Mouse (Mus musculus) embryonic facial prominence, embryonic 15.5 days (tissue): Measurements from ENCODE around the gene Wnt10b. TPM values are rescaled to one million over a fixed set of nuclear protein-coding genes. Genes with fewer than 3 reads are reported as not detected.

ENCODE experiments used
- ATAC-seq: fragments of 200-750 bp; cut with Nextera tagmentation; 2 replicates; pipeline ENCODE4 v1.8.0; 2017; ENCODE audit warnings: low read depth, moderate TSS enrichment; ENCODE audit not compliant: insufficient number of reproducible peaks, low FRiP score, low TSS enrichment
- H3K27ac ChIP-seq: fragments of 300-500 bp; sonication (generic); replicated peaks from 2 replicates; pipeline ENCODE4 v1.5.1; 2015; ENCODE audit warnings: mild to moderate bottlenecking, inconsistent platforms
- H3K27me3 ChIP-seq: fragments of 300-500 bp; sonication (generic); 2 replicates; pipeline ENCODE4 v1.6.1; 2015; ENCODE audit warnings: inconsistent platforms
- H3K36me3 ChIP-seq: fragments of 300-500 bp; sonication (generic); 2 replicates; pipeline ENCODE4 v1.6.1; 2015; ENCODE audit warnings: mild to moderate bottlenecking, inconsistent platforms
- H3K4me1 ChIP-seq: fragments of 300-500 bp; sonication (generic); 2 replicates; pipeline ENCODE4 v1.6.1; 2015; ENCODE audit warnings: inconsistent platforms
- H3K4me2 ChIP-seq: fragments of 300-500 bp; sonication (generic); replicated peaks from 2 replicates; pipeline ENCODE4 v1.6.1; 2015; ENCODE audit warnings: mild to moderate bottlenecking, inconsistent platforms
- H3K4me3 ChIP-seq: fragments of 300-500 bp; sonication (generic); replicated peaks from 2 replicates; pipeline ENCODE4 v1.5.1; 2015; ENCODE audit warnings: mild to moderate bottlenecking, inconsistent platforms
- H3K9ac ChIP-seq: fragments of 300-500 bp; sonication (generic); 2 replicates; pipeline ENCODE4 v1.6.1; 2015; ENCODE audit warnings: inconsistent platforms
- H3K9me3 ChIP-seq: fragments of 300-500 bp; sonication (generic); replicated peaks from 2 replicates; pipeline ENCODE4 v1.6.1; 2016; ENCODE audit warnings: inconsistent platforms
- WGBS: fragments of 180-500 bp; shearing (Covaris S2); methylation state at CpG from one replicate; pipeline ENCODE4 v1.1.7; 2015; 5-methylcytosine and 5-hydroxymethylcytosine counted together
- polyA plus RNA-seq: library from polyadenylated mRNA; unstranded; fragments of >200 nt; fragmentation: Nextera tagmentation; extraction: Ambion mirVana; gene quantifications from 2 replicates; pipeline ENCODE4 v1.2.1, GENCODE M21; 2015

Wnt10b gene
- polyA plus RNA-seq, 1 experiment from 2014 or later: 6.0 TPM

DNA sequence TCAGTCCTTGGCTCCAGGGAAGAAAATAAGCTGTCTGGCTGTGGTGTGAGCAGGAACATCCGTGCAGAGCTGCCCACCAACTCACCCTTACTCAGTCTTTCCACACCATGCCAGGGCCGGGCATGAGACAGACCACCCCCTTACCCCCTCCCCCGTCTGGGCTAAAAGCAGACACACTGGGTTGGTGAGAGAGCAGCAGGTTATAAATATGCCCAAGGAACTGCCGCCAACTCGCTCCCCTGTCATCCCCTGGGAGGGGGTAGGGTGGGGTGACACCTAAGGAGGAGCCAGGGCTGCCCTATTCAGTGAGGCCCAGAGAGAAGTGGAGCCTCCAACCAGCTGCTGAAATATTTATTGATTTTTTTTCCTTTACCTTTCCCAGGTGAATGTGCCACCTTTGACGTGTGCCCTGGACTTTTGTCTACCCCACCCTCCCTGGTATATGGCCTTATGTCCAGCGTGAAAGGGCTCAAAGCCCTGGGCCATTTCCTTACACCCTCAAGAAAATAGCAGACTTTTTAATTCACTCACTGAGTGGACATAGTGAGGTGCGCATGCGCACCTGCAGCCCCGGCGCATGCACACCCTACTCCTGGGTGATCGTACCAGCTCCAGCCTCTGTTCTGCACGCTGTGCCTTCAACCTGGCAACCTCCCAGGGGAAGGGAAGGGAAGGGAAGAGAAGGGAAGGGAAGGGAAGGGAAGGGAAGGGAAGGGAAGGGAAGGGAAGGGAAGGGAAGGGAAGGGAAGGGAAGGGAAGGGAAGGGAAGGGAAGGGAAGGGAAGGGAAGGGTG lies 19.0 kb upstream of the Wnt10b start:
- no peak for ATAC-seq
- H3K9ac ChIP-seq: no peak overlapping the region

DNA sequence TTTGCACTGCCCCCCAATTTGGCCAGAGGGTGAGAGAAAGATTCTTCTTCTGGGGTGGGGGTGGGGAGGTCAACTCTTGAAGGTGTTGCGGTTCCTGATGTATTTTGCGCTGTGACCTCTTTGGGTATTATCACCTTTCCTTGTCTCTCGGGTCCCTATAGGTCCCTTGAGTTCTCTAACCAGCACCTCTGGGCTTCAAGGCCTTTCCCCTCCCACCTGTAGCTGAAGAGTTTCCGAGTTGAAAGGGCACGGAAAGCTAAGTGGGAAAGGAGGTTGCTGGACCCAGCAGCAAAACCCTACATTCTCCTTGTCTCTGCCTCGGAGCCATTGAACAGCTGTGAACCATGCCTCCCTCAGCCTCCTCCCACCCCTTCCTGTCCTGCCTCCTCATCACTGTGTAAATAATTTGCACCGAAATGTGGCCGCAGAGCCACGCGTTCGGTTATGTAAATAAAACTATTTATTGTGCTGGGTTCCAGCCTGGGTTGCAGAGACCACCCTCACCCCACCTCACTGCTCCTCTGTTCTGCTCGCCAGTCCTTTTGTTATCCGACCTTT lies 15.3 kb upstream of the Wnt10b start:
- H3K27ac ChIP-seq: no peak overlapping the region
- WGBS: 4% methylated on average over 13 of the region's 13 CpGs
- H3K36me3 ChIP-seq: no peaks in the 10 kb centered on the region
- H3K27me3 ChIP-seq: peaks cover 99% of the 10 kb centered on the region
- no peaks in the 10 kb centered on the region for H3K9me3 ChIP-seq
- H3K4me3 ChIP-seq: peak overlapping the region; percentile 33; the same call in 1 of the 2 replicates
- peaks cover 41% of the 10 kb centered on the region for H3K4me1 ChIP-seq
- peak overlapping the region; percentile 46 for H3K4me2 ChIP-seq
- no peak overlapping the region for H3K9ac ChIP-seq
- no peak for ATAC-seq

More for the DNA sequence above, 19.0 kb upstream of the Wnt10b start:
- no peak overlapping the region for H3K4me2 ChIP-seq
- peaks cover 99% of the 10 kb centered on the region for H3K27me3 ChIP-seq
- no peaks in the 10 kb centered on the region for H3K36me3 ChIP-seq
- no peak overlapping the region for H3K27ac ChIP-seq
- WGBS: 4% methylated on average over 13 of the region's 13 CpGs
- H3K4me3 ChIP-seq: no peak overlapping the region
- peaks cover 19% of the 10 kb centered on the region for H3K4me1 ChIP-seq
- no peaks in the 10 kb centered on the region for H3K9me3 ChIP-seq

DNA sequence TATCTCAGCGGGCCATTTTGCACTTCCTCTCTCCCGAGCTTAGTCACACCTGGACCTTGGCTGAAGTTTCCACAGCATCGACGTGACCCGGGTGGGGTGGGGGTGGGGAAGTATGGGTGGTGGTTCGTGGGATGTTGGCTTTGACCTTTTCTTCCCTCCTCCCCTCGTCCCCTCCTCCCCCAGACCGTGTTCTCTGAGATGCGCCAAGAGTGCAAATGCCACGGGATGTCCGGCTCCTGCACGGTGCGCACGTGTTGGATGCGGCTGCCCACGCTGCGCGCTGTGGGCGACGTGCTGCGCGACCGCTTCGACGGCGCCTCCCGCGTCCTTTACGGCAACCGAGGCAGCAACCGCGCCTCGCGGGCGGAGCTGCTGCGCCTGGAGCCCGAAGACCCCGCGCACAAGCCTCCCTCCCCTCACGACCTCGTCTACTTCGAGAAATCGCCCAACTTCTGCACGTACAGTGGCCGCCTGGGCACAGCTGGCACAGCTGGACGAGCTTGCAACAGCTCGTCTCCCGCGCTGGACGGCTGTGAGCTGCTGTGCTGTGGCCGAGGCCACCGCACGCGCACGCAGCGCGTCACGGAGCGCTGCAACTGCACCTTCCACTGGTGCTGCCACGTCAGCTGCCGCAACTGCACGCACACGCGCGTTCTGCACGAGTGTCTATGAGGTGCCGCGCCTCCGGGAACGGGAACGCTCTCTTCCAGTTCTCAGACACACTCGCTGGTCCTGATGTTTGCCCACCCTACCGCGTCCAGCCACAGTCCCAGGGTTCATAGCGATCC lies 14.5 kb upstream of the Wnt10b start:
- Histone ChIP-seq H3K9me3 (no peaks in the 10 kb centered on the region), H3K9ac (no peak overlapping the region)

DNA sequence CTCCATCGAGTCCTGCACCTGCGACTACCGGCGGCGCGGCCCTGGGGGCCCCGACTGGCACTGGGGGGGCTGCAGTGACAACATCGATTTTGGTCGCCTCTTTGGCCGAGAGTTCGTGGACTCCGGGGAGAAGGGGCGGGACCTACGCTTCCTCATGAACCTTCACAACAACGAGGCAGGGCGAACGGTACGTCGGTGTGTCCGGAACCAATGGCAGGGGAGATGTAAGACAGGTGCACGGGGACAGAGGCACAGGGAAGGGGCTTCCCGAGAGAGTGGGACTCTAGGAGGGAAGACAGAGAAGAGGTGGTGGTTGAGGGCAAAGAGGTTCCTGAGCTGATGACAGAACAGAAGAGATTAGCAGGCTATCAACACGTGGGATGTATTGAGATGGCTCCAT lies 13.8 kb upstream of the Wnt10b start:
- Histone ChIP-seq H3K4me1 (peaks cover 35% of the 10 kb centered on the region), H3K27me3 (peaks cover 95% of the 10 kb centered on the region), H3K4me3 (0 out of 2 replicates have a peak overlapping the region, but pooled peaks have one; percentile 13), H3K4me2 (0 out of 2 replicates have a peak overlapping the region, but pooled peaks have one; percentile 6), H3K27ac (no peak overlapping the region), H3K36me3 (no peaks in the 10 kb centered on the region), H3K9me3 (no peaks in the 10 kb centered on the region), H3K9ac (no peak overlapping the region)
- no peak for ATAC-seq
- WGBS: under 1% methylated on average over 23 of the region's 23 CpGs

More for the DNA sequence above, 14.5 kb upstream of the Wnt10b start:
- H3K36me3 ChIP-seq: no peaks in the 10 kb centered on the region
- peak overlapping the region; percentile 46 for H3K4me2 ChIP-seq
- H3K27me3 ChIP-seq: peaks cover 99% of the 10 kb centered on the region
- no peak for ATAC-seq
- peak overlapping the region; percentile 33 for H3K4me3 ChIP-seq
- H3K4me1 ChIP-seq: peaks cover 38% of the 10 kb centered on the region
- no peak overlapping the region for H3K27ac ChIP-seq
- WGBS: 3% methylated on average over 75 of the region's 75 CpGs

DNA sequence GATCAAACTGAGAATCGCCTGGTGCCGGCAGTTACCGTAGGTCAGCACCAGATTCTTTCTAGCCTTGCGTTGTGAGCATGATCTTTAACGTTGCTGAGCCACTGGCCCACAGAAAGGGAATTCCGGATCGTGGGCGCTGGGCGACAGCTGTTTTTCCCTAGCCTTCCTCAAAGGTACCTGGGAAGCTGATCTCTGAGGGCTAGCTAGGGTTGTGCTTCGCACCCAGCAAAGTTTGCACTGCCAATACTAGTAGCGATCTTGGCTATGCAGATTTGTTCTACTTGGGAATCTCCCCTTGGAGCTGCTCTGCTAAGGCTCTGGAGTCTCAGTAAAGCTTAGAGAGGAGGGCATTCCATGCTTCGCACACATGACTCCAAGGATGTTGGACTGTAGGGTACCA lies 13.3 kb upstream of the Wnt10b start:
- Histone ChIP-seq H3K4me3 (peak overlapping the region; percentile 28), H3K9me3 (no peaks in the 10 kb centered on the region), H3K4me2 (peak overlapping the region; percentile 44), H3K4me1 (peaks cover 35% of the 10 kb centered on the region), H3K27ac (no peak overlapping the region), H3K36me3 (no peaks in the 10 kb centered on the region), H3K9ac (no peak overlapping the region), H3K27me3 (peaks cover 94% of the 10 kb centered on the region)
- ATAC-seq: no peak
- WGBS: 1% methylated on average over 12 of the region's 12 CpGs

DNA sequence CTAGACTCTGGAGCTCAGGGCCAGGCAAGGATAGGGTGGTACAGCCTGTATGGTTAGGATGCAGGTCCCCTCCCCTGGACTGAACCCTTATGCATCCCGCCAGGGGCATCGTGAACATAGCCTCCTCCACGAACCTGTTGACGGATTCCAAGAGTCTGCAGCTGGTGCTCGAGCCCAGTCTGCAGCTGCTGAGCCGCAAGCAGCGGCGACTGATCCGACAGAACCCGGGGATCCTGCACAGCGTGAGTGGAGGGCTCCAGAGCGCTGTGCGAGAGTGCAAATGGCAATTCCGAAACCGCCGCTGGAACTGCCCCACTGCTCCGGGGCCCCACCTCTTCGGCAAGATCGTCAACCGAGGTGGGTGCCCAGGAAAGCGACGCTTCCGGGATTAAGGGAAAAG lies 12.8 kb upstream of the Wnt10b start:
- Histone ChIP-seq H3K4me3 (peak overlapping the region; percentile 28), H3K36me3 (no peaks in the 10 kb centered on the region), H3K27ac (no peak overlapping the region), H3K4me1 (peaks cover 35% of the 10 kb centered on the region), H3K9me3 (no peaks in the 10 kb centered on the region), H3K27me3 (peaks cover 89% of the 10 kb centered on the region), H3K4me2 (peak overlapping the region; percentile 44), H3K9ac (no peak overlapping the region)
- under 1% methylated on average over 23 of the region's 23 CpGs for WGBS
- ATAC-seq: no peak

DNA sequence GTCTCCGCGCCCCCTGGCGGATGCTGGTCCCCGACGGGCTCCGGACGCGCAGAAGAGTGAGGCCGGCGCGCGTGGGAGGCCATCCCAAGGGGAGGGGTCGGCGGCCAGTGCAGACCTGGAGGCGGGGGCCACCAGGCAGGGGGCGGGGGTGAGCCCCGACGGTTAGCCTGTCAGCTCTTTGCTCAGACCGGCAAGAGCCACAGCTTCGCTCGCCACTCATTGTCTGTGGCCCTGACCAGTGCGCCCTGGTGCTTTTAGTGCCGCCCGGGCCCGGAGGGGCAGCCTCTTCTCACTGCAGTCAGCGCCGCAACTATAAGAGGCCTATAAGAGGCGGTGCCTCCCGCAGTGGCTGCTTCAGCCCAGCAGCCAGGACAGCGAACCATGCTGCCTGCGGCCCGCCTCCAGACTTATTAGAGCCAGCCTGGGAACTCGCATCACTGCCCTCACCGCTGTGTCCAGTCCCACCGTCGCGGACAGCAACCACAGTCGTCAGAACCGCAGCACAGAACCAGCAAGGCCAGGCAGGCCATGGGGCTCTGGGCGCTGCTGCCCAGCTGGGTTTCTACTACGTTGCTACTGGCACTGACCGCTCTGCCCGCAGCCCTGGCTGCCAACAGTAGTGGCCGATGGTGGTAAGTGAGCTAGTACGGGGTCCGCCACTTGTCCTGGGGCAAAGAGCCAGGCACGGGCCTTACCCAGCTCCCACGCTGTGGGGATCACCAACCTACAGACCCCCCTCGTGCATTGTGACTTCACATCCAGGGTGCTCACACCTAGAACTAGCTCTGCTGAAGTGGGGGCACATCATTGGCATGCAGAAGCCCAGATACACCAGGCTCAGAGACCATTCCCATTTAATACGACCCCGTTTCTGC lies 11.9 kb upstream of the Wnt10b start, which contains the start of gene Wnt1:
Gene Wnt1, plus strand, starts transcription at position 197 of the 875 bp plus-strand sequence.
- WGBS: 2% methylated on average over 51 of the region's 51 CpGs
- no peak within 1 kb of the TSS for H3K9ac ChIP-seq
- no peaks in the 10 kb centered on the region for H3K9me3 ChIP-seq
- H3K4me2 ChIP-seq: peak within 1 kb of the TSS; percentile 44
- peak within 1 kb of the TSS; percentile 28 for H3K4me3 ChIP-seq
- H3K27ac ChIP-seq: no peak within 1 kb of the TSS
- no peak for ATAC-seq
- peaks cover 35% of the 10 kb centered on the region for H3K4me1 ChIP-seq
- H3K27me3 ChIP-seq: peaks cover 86% of the 10 kb centered on the region
- H3K36me3 ChIP-seq: no peaks in the 10 kb centered on the region

DNA sequence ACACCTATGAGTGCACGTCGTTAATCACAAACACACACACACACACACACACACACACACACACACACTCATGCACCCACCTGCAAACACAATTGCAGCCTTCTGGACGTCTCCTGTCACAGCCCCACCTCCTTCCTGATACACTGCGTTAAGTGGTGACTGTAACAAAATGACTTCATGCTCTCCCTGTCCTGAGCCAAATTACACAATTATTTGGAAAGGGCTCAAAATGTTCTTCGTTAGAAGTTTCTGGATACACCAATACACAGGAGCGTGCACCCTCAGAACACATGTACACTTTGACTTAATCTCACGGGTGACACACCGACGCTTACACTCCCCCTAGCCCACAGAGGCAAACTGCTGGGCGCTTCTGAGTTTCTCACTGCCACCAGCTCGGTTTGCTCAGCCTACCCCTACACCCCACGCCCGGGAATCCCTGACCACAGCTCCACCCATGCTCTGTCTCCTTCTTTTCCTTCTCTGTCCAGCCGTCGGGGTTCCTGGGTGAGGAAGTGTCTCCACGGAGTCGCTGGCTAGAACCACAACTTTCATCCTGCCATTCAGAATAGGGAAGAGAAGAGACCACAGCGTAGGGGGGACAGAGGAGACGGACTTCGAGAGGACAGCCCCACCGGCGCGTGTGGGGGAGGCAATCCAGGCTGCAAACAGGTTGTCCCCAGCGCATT lies 11.2 kb upstream of the Wnt10b start:
- WGBS: 11% methylated on average over 24 of the region's 24 CpGs
- Histone ChIP-seq H3K4me3 (peak overlapping the region; percentile 26; the same call in 1 of the 2 replicates), H3K4me1 (peaks cover 35% of the 10 kb centered on the region), H3K27me3 (peaks cover 78% of the 10 kb centered on the region), H3K27ac (no peak overlapping the region), H3K4me2 (peak overlapping the region; percentile 29; the same call in 1 of the 2 replicates), H3K9ac (no peak overlapping the region), H3K36me3 (no peaks in the 10 kb centered on the region), H3K9me3 (no peaks in the 10 kb centered on the region)
- ATAC-seq: no peak

DNA sequence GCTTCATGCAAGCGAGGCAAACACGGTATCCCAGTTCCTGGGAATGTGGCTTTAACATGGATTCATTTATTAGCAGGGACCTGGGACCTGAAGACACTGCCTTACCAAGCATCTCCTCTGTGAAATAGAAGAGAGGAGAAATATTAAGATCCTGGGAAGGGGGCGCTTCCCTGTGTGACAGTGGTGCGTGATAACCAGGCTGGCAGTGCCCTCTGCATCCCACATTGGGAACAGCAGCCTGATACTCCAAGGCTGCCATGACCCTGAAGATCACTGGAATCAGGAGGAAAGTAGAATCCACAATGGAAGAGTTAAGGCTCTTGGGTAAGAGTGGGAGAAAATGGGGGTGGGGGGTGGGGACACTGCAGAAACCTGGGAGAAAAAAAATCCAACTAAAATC lies 10.0 kb upstream of the Wnt10b start:
- Histone ChIP-seq H3K4me3 (no peak overlapping the region), H3K36me3 (no peaks in the 10 kb centered on the region), H3K9me3 (no peaks in the 10 kb centered on the region), H3K9ac (no peak overlapping the region), H3K27ac (no peak overlapping the region), H3K4me1 (peaks cover 31% of the 10 kb centered on the region), H3K4me2 (no peak overlapping the region), H3K27me3 (peaks cover 66% of the 10 kb centered on the region)
- WGBS: 19% methylated on average over 4 of the region's 4 CpGs
- no peak for ATAC-seq

DNA sequence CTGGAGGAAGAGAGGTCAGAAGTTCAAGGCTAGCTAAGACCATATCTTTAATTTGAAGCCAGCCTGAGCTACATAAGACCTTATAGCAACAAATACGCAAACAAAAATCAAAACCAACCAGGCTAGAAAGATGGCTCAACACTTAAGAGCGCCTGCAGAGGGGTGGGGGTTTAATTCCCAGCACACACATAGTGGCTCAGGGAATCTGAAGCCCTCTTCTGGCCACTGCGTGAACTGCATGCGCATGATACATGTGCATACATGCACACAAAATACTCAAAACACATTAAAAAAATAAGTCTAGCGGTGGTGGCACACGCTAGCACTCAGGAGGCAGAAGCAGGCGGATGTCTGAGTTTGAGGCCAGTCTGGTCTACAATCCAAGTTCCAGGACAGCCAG lies 7.8 kb upstream of the Wnt10b start:
- H3K9ac ChIP-seq: no peak overlapping the region
- H3K36me3 ChIP-seq: no peaks in the 10 kb centered on the region
- ATAC-seq: no peak
- H3K4me2 ChIP-seq: no peak overlapping the region
- peaks cover 15% of the 10 kb centered on the region for H3K4me1 ChIP-seq
- 41% methylated on average over 7 of the region's 7 CpGs for WGBS
- H3K27me3 ChIP-seq: peaks cover 60% of the 10 kb centered on the region
- H3K4me3 ChIP-seq: no peak overlapping the region
- no peaks in the 10 kb centered on the region for H3K9me3 ChIP-seq
- no peak overlapping the region for H3K27ac ChIP-seq
